ENCODE assay signal across 2 mouse cellular contexts in the genomic region with DNA sequence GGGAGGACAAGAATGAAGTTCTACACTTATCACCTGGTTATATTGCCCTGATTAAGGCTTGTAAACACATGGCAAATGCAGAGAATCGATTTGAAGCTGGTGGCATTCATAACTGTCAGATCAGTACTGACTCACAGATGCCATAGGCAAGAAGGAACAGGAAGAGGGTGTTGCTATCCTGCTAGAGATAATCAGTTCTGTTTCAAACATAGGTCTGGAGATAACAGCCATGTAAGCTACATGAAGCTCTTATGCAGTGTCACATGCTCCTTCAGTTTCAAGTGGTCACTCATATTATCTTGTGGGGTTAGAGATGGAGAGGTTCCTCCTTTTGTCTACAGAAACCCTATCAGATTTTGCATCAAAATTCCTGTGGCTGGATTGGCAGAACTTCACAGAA.
TF ChIP-seq lines count a peak whose summit lies in the region.

No protein-coding gene starts in this region.

TF ChIP-seq in CH12.LX, 34 proteins besides CTCF, POLR2A, EP300 and RAD21 (continued from another document):
- TF ChIP-seq USF2 (conservative IDR thresholded peaks at IDR 0.05; ENCODE audit: low read depth, low read length) (no peak), JUND (conservative IDR thresholded peaks at IDR 0.05; ENCODE audit: low read depth, low read length) (no peak), UBTF (IDR thresholded peaks at IDR 0.05; ENCODE audit: low read depth, low read length) (no peak), CHD2 (IDR thresholded peaks at IDR 0.05; ENCODE audit: low read length) (no peak), SMC3 (IDR thresholded peaks at IDR 0.05; ENCODE audit: low read depth, low read length) (no peak), IRF4 (IDR thresholded peaks at IDR 0.05; ENCODE audit: low read depth, low read length) (no peak)

TF ChIP-seq in MEL, 35 proteins besides CTCF, POLR2A, EP300 and RAD21 (continued from another document):
- TF ChIP-seq KAT2A (conservative IDR thresholded peaks at IDR 0.05; ENCODE audit: low read depth, low read length) (no peak; the same call in 1 of the 2 replicates), NRF1 (IDR thresholded peaks at IDR 0.05; ENCODE audit: insufficient read depth, low read depth, low read length, poor library complexity, severe bottlenecking) (no peak), RCOR1 (IDR thresholded peaks at IDR 0.05; ENCODE audit: low read depth, low read length) (peak; percentile 66), ZKSCAN1 (IDR thresholded peaks at IDR 0.05; ENCODE audit: low read depth, low read length) (no peak), MAZ (IDR thresholded peaks at IDR 0.05; ENCODE audit: low read depth, low read length) (no peak), ZMIZ1 (IDR thresholded peaks at IDR 0.05; ENCODE audit: low read depth, low read length) (peak; percentile 46; the same call in 1 of the 2 replicates), MAFK (IDR thresholded peaks at IDR 0.05; ENCODE audit: borderline replicate concordance, low read depth, low read length) (peak; percentile 50; the same call in 1 of the 2 replicates), HCFC1 (IDR thresholded peaks at IDR 0.05; ENCODE audit: low read depth, low read length) (no peak), USF1 (IDR thresholded peaks at IDR 0.05; ENCODE audit: low read depth, low read length) (peak; percentile 83), ZC3H11A (IDR thresholded peaks at IDR 0.05; ENCODE audit: low read depth, low read length) (no peak), MXI1 (IDR thresholded peaks at IDR 0.05; ENCODE audit: low read depth, low read length) (peak; percentile 62), MAX (IDR thresholded peaks at IDR 0.05; ENCODE audit: low read length) (peak; percentile 80; the same call in 1 of the 2 replicates), POLR2AphosphoS2 (IDR thresholded peaks at IDR 0.05; ENCODE audit: low read length) (no peak), CHD1 (IDR thresholded peaks at IDR 0.05; ENCODE audit: low read depth, low read length) (no peak), ZNF384 (IDR thresholded peaks at IDR 0.05; ENCODE audit: low read depth, low read length) (no peak), MYB (IDR thresholded peaks at IDR 0.05; ENCODE audit: low read depth, low read length) (peak; percentile 46; the same call in 1 of the 2 replicates), ETS1 (IDR thresholded peaks at IDR 0.05; ENCODE audit: low read depth, low read length) (peak; percentile 87), TCF12 (IDR thresholded peaks at IDR 0.05; ENCODE audit: low read depth, low read length) (peak; percentile 87), ELF1 (IDR thresholded peaks at IDR 0.05; ENCODE audit: low read depth, low read length) (peak; percentile 68; the same call in 1 of the 2 replicates), POLR2AphosphoS5 (IDR thresholded peaks at IDR 0.05; ENCODE audit: borderline replicate concordance, low read depth, low read length) (no peak)
